Mouse (Mus musculus) spleen, embryonic (tissue): ENCODE results near the gene Gripap1.

Experiments used
- CTCF ChIA-PET: fragments of 350-600 bp; sonication (Branson Sonifier 250); formaldehyde crosslinking; loops from one replicate; lab custom pipeline; 2022; lab: Charles Lee

Gripap1 gene

DNA sequence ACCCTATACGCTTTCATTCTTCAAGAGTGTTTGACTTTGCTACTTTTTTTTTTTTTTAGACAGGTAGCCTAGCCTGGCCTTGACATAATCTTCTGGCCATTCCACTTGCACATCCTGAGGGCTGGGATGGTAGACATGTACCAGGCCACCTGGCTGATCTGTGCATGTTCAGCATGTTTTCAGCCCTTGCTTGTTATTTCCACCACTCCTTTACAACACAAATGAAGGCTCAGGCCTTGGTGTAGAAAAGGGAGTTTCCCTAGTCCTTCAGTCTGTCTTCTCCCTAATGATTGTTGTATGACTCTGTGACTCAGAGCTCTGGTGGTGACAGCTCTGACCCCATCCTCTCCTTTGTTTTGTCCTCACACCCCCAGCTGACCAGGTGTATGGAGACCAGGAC, 77.6 kb downstream of the Gripap1 start:
- CTCF ChIA-PET = no interaction called here

DNA sequence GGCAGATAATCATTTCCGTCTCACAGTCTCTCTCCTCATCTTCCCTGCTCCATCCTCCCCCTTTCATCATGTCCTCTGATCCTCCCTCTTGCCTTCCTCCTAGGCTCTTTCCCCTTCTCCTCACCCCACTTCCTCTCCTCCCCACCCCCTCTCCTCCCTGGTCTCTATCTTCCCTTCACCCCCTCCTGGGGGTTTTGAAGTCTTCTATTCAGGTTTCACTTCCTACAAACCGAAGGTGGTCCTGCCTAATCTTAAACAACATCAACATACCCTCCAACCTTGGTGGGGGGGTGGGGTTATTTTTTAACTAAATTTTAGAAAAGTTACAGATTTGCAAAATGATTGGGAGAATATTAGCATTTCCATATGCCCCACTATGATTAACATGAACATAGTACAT, 78.9 kb downstream of the Gripap1 start:
- CTCF ChIA-PET = no interaction called here

DNA sequence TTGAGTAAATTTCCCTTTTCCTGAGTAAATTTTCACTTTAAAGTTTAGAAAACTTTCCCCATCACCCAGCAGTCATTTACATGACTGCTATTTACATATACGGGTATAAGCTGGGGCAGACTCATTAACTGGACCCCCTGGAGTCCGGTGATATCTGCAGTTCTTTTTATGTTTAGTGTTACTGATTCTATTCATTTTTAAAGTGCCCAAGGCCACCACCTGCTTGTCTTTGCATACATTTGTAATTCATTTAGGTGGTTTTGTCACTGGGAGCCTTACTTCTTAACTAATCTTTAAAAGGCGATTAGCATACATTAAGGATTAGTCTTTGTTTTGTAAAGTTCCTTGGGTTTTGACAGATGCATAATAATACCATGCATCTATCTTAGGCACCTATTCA, 80.3 kb downstream of the Gripap1 start:
- CTCF ChIA-PET = no interaction called here
